Mouse (Mus musculus): ENCODE data around the gene Add2.
A peak's percentile ranks its signal among the peaks of the same experiment; 100 is the strongest.

Gene Add2

GRCm38 (mm10) chr6:86079323-86079722, 50.8 kb downstream of the Add2 start:
- DNase-seq (ENCODE audit: low read depth), result no peak

- peak; percentile 67 for DNase-seq (ENCODE audit: low read depth)
Observed at GRCm38 (mm10) chr6:86085518-86085917, 57.0 kb downstream of the Add2 start.

- peak; percentile 76 for DNase-seq (ENCODE audit: low read depth)
Observed at GRCm38 (mm10) chr6:86086851-86087571, 58.5 kb downstream of the Add2 start.

GRCm38 (mm10) chr6:86087813-86088212, 59.3 kb downstream of the Add2 start:
- no peak for DNase-seq (ENCODE audit: low read depth)

GRCm38 (mm10) chr6:86094202-86094838, 65.8 kb downstream of the Add2 start:
- DNase-seq (ENCODE audit: low read depth), result no peak

GRCm38 (mm10) chr6:86095518-86095917, 67.0 kb downstream of the Add2 start:
- DNase-seq (ENCODE audit: low read depth), result no peak

- DNase-seq (ENCODE audit: low read depth), result no peak
Observed at GRCm38 (mm10) chr6:86096733-86097132, 68.3 kb downstream of the Add2 start.

- no peak for DNase-seq (ENCODE audit: low read depth)
Observed at GRCm38 (mm10) chr6:86097155-86097554, 68.7 kb downstream of the Add2 start.

GRCm38 (mm10) chr6:86099003-86099402, 70.5 kb downstream of the Add2 start:
- peak; percentile 15 for DNase-seq (ENCODE audit: low read depth)

GRCm38 (mm10) chr6:86101451-86101850, 73.0 kb downstream of the Add2 start:
- DNase-seq (ENCODE audit: low read depth), result no peak

- no peak for DNase-seq (ENCODE audit: low read depth)
Observed at GRCm38 (mm10) chr6:86102874-86103273, 74.4 kb downstream of the Add2 start.

- no peak for DNase-seq (ENCODE audit: low read depth)
Observed at GRCm38 (mm10) chr6:86103614-86104013, 75.1 kb downstream of the Add2 start.

- no peak for DNase-seq (ENCODE audit: low read depth)
Observed at GRCm38 (mm10) chr6:86104719-86105118, 76.2 kb downstream of the Add2 start.

- no peak for DNase-seq (ENCODE audit: low read depth)
Observed at GRCm38 (mm10) chr6:86106045-86106444, 77.6 kb downstream of the Add2 start.

GRCm38 (mm10) chr6:86107101-86107500, 78.6 kb downstream of the Add2 start:
- no peak for DNase-seq (ENCODE audit: low read depth)

GRCm38 (mm10) chr6:86115843-86116242, 87.4 kb downstream of the Add2 start:
- DNase-seq (ENCODE audit: low read depth), result no peak

GRCm38 (mm10) chr6:86123057-86123456, 94.6 kb downstream of the Add2 start:
- no peak for DNase-seq (ENCODE audit: low read depth)

- DNase-seq (ENCODE audit: low read depth), result no peak
Observed at GRCm38 (mm10) chr6:86125761-86126160, 97.3 kb downstream of the Add2 start.

GRCm38 (mm10) chr6:86126953-86127581, 98.6 kb downstream of the Add2 start:
- peak; percentile 80 for DNase-seq (ENCODE audit: low read depth)

- peak; percentile 52 for DNase-seq (ENCODE audit: low read depth)
Observed at GRCm38 (mm10) chr6:86128504-86128903, 100.0 kb downstream of the Add2 start.

GRCm38 (mm10) chr6:86129872-86130498, 101.5 kb downstream of the Add2 start:
- no peak for DNase-seq (ENCODE audit: low read depth)

GRCm38 (mm10) chr6:86133882-86134281, 105.4 kb downstream of the Add2 start:
- DNase-seq (ENCODE audit: low read depth), result no peak

- DNase-seq (ENCODE audit: low read depth), result no peak
Observed at GRCm38 (mm10) chr6:86136206-86136605, 107.7 kb downstream of the Add2 start.

Data from NIH3T3 (cell line).